Mouse (Mus musculus) ES-Bruce4 (cell line): ENCODE results near the gene 4930442H23Rik. TPM values are rescaled to one million over a fixed set of nuclear protein-coding genes. Genes with fewer than 3 reads are reported as not detected.

ENCODE experiments used
- H3K27ac ChIP-seq: 2 replicates; pipeline ENCODE4 v1.5.1; 2012; ENCODE audit warnings: low read length, inconsistent platforms; ENCODE audit not compliant: insufficient read depth
- H3K27me3 ChIP-seq: 2 replicates; pipeline ENCODE4 v1.6.1; 2012; ENCODE audit warnings: mild to moderate bottlenecking, low read length, inconsistent platforms; ENCODE audit not compliant: control insufficient read depth, poor library complexity, insufficient read depth, severe bottlenecking
- H3K36me3 ChIP-seq: 2 replicates; pipeline ENCODE4 v1.6.1; 2012; ENCODE audit warnings: inconsistent platforms, mild to moderate bottlenecking, low read length, moderate library complexity; ENCODE audit not compliant: control insufficient read depth, poor library complexity, insufficient read depth, severe bottlenecking
- H3K4me1 ChIP-seq: one replicate; pipeline ENCODE4 v1.8.1; 2011; ENCODE audit warnings: low read length; ENCODE audit not compliant: control insufficient read depth, insufficient read depth
- H3K4me3 ChIP-seq: 2 replicates; pipeline ENCODE4 v1.5.1; 2011; ENCODE audit warnings: low read depth, mild to moderate bottlenecking, low read length
- H3K9ac ChIP-seq: 2 replicates; pipeline ENCODE4 v1.6.1; 2012; ENCODE audit warnings: low read depth, mild to moderate bottlenecking, inconsistent platforms; ENCODE audit not compliant: poor library complexity, severe bottlenecking
- H3K9me3 ChIP-seq: replicated peaks from 2 replicates; pipeline ENCODE4 v1.6.1; 2012; ENCODE audit warnings: mild to moderate bottlenecking, low read length, inconsistent platforms; ENCODE audit not compliant: control insufficient read depth, poor library complexity, insufficient read depth, severe bottlenecking
- CTCF ChIP-seq: IDR thresholded peaks from one replicate; pipeline ENCODE4 v1.8.1; 2011; ENCODE audit warnings: low read depth, low read length
- EP300 ChIP-seq: IDR thresholded peaks from 2 replicates; pipeline ENCODE4 v1.6.1; 2011; ENCODE audit warnings: low read depth, low read length; ENCODE audit not compliant: insufficient read depth
- POLR2A ChIP-seq: IDR thresholded peaks from one replicate; pipeline ENCODE4 v1.8.1; 2011; ENCODE audit warnings: low read length; ENCODE audit not compliant: insufficient read depth
- polyA plus RNA-seq: library from polyadenylated mRNA; stranded (reverse); fragments of >200 nt; gene quantifications from 2 replicates; pipeline ENCODE4 v1.2.4, GENCODE M21; 2011; ENCODE audit warnings: low read depth; ENCODE audit not compliant: missing spikeins, insufficient read depth, insufficient read length

The 4930442H23Rik gene
- polyA plus RNA-seq = not detected in 2 replicates

- Histone ChIP-seq H3K27me3 (no peaks in the 10 kb centered on the region), H3K9ac (peak within 1 kb of the TSS; percentile 80), H3K27ac (peak within 1 kb of the TSS; percentile 42; the same call in 1 of the 2 replicates), H3K4me3 (peak within 1 kb of the TSS; percentile 94), H3K9me3 (no peaks in the 10 kb centered on the region), H3K36me3 (peaks cover 34% of the 10 kb centered on the region), H3K4me1 (peaks cover 2% of the 10 kb centered on the region)
- TF ChIP-seq POLR2A = no peak
- TF ChIP-seq CTCF = no peak
- no peak for TF ChIP-seq EP300
These were observed at the start of gene 4930442H23Rik for GRCm38 (mm10) chr10:81183805-81184204. 4930442H23Rik (minus strand) TSS chr10:81183849.

DNA sequence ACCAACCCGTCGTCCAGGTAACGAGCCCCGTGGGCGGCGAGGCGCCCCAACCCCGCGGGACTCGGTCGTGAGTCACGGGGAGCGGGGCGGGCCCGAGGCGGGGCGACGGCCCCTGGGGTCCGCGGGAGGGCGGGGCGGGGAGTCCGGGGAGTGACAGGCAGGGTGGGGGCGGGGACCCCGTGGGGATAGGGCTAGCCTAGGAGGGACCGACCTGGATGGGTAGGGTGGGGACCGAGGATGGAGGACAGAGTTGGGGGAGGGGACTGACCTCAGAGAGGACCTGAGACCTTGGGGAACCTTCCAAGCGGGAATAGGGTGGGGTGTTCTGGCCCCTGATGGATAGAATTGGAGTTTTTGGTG is 49.6 kb upstream of the 4930442H23Rik start:
- H3K9me3 ChIP-seq = no peaks in the 10 kb centered on the region
- no peaks in the 10 kb centered on the region for H3K36me3 ChIP-seq
- TF ChIP-seq CTCF = no peak
- no peak for TF ChIP-seq POLR2A
- no peak for TF ChIP-seq EP300
- peak overlapping the region; percentile 54 for H3K9ac ChIP-seq
- H3K27me3 ChIP-seq = no peaks in the 10 kb centered on the region
- H3K27ac ChIP-seq = no peak overlapping the region
- no peaks in the 10 kb centered on the region for H3K4me1 ChIP-seq
- peak overlapping the region; percentile 70 for H3K4me3 ChIP-seq

DNA sequence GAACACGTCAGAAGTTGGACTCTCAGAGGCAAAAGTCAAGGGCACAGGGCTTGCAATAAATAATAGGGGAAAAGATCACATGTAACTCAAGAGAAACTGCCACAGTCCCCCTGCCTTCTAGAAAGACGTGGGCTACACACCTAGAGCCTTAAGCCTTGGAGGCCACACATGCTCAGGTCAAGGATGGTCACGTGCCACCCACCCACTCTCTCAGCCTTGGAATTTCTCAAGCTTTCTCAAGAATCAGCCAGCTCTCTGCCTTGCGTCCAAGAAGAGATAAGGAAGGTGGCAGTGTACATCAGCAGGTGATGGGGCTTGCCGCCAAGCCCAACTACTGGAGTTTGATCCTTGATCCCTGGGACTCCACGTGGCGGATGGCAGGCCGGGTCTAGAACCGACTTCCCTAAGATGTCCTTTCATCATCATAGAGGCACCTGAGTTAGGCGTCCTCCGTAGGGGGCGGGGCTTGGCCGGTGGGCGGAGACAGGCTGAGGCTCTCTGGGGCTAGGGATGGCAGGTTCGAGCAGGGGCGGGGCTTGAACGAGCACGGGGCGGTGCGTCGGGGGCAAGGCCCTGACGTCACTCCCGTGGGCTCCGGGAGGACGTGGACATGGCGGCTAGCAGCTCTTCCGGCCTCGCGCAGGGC is 49.1 kb upstream of the 4930442H23Rik start, which contains the start of gene Zfr2:
TSS of gene Zfr2 (plus strand) at position 576 of the 646 bp plus-strand sequence.
- H3K27ac ChIP-seq = no peak within 1 kb of the TSS
- H3K4me3 ChIP-seq = peak within 1 kb of the TSS; percentile 70
- TF ChIP-seq POLR2A (no peak), CTCF (no peak), EP300 (no peak)
- no peaks in the 10 kb centered on the region for H3K36me3 ChIP-seq
- peak within 1 kb of the TSS; percentile 54 for H3K9ac ChIP-seq
- H3K27me3 ChIP-seq = no peaks in the 10 kb centered on the region
- no peaks in the 10 kb centered on the region for H3K9me3 ChIP-seq
- H3K4me1 ChIP-seq = no peaks in the 10 kb centered on the region

DNA sequence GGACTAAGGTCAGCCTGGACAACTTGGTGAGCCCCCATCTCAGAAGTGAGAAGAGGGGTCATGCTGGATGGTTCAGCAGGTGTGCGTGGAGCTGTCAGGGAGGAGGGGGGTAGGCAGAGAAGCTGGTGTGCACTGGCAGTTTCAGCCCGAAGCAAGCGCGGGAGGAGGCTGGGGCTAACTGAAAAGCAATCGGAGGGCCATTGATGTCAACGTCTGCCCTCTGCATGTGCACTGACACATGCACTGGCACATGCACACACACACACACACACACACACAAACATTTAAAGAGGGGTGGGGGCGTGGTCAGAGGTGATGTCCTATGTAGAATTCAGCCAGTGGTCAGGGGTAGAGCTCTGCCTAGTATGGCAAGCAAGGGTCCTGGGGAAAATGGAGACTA is 47.8 kb upstream of the 4930442H23Rik start:
- no peak overlapping the region for H3K9ac ChIP-seq
- no peaks in the 10 kb centered on the region for H3K9me3 ChIP-seq
- no peak overlapping the region for H3K4me3 ChIP-seq
- no peak overlapping the region for H3K27ac ChIP-seq
- no peaks in the 10 kb centered on the region for H3K36me3 ChIP-seq
- no peaks in the 10 kb centered on the region for H3K4me1 ChIP-seq
- H3K27me3 ChIP-seq = no peaks in the 10 kb centered on the region
- TF ChIP-seq EP300 = no peak

DNA sequence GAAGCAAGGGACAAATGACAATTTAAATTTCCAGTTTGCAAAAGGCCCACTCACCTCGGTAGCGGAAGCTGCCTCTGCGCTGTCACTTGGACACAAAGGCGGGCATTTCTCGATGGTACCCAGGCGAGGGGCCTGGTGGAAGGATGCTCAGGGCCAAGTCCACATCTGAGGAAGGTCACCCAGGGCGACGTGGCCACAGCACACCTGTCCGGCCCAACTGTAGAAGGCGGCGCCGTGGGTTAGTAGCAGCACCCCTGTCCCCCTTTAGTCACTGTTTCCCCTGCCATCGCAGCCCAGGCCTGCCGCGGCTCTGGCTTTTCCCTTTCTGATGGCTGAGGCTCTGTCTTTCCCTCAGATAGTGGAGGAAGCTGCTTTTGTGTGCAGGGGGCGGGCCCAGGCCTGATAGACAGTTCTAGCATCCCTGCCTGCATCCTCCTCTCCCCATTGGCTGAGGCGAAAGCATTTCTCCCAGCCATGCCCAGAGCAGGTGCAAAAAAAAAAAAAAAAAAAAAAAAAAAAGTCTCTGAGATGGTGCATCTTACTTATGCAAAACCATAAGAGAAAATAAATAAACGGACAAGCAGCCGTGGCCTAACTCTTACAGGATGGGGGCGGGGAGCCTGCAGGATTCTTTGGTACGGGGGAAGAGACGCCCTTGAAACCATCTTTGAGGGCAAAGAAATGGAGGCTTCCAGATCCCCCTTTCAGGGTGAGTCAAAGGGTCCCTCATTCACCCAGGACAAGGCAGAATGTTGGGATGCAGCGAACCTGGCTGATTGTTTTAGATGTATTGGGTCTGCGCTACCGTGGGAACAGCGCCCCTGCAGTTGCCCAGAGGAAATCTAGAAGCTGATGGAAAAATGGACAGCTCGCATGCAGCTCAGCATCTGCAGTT is 47.0 kb upstream of the 4930442H23Rik start, which contains the start of gene Atcay:
TSS of gene Atcay (minus strand) at position 396 of the 895 bp plus-strand sequence.
- H3K27me3 ChIP-seq = no peaks in the 10 kb centered on the region
- no peaks in the 10 kb centered on the region for H3K4me1 ChIP-seq
- H3K36me3 ChIP-seq = no peaks in the 10 kb centered on the region
- H3K4me3 ChIP-seq = peak within 1 kb of the TSS; percentile 39
- no peak within 1 kb of the TSS for H3K9ac ChIP-seq
- no peak within 1 kb of the TSS for H3K27ac ChIP-seq
- H3K9me3 ChIP-seq = no peaks in the 10 kb centered on the region
- TF ChIP-seq EP300 (no peak), POLR2A (no peak), CTCF (peak; percentile 58)
